Mouse (Mus musculus): ENCODE measurements around the gene Galnt17.
A peak's percentile ranks its signal among the peaks of the same experiment; 100 is the strongest.

Gene Galnt17

DNA sequence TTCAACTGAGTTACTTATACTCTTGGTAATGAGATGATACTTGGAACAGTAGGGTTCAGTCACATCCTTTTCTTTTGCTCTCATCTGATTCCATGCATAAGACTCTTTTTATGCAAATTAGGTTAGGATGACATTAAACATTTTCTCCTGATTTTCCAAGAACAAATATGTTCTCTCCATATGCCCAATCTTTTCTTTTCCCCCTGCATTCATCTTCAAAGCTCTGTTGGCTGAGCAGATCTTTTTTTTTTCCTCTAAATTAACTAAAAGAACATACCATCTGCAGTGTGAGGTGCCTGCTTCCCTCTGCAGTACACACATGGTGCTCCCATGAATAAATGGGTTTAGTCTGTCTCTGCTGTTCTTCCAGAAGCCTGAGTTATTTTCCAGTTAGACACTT is 173.5 kb downstream of the Galnt17 start:
- no peak for DNase-seq (ENCODE audit: low spot score in 2 of 2)

DNA sequence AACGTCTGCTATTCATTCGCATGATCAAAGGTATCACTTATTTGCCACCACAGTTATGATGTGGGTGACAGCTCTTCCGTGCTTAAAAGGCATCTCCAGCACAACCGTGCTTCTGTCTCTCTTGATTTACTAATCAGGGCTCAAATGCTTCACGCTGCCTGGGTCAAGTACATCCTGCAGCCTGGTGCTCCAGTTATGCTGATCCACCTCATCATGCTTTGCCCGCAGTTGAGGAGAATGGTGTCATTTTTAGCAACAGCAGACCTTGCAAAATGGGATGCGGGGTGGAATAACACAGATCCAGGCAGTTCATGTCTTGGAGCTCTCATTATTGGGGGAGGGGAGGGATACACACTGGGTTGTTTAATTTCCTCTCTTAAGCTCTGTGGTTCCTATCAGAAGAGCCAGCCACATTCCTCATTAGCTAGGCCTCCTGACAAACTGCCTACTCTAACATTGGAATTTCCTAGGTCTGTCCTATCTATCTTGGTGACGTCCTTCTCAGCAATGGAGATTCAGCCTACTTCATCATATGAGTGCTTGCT is 187.9 kb downstream of the Galnt17 start:
- peak in 1 of 2 experiments; percentile 7 for DNase-seq (ENCODE audit: low spot score in 2 of 2)

DNA sequence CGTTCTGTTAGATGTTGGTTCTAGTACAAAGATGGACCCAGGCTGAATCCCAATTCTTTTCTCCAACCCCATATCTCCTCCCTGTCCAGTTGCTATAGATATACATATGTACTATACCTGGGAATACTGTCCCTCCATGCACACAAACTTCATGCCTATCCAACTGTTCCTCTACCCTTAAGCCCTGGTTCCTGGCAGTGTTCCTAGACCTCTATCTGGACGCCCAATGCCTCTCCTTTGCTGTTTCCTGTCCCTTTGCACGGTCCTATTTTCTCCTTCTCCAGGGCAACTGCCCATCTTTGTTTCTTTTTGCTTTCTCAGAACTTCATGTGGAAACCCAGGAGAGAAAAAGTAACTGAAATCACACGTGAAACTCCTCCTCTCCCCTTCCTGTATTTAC is 188.4 kb downstream of the Galnt17 start:
- no peak for DNase-seq (ENCODE audit: low spot score in 2 of 2)

DNA sequence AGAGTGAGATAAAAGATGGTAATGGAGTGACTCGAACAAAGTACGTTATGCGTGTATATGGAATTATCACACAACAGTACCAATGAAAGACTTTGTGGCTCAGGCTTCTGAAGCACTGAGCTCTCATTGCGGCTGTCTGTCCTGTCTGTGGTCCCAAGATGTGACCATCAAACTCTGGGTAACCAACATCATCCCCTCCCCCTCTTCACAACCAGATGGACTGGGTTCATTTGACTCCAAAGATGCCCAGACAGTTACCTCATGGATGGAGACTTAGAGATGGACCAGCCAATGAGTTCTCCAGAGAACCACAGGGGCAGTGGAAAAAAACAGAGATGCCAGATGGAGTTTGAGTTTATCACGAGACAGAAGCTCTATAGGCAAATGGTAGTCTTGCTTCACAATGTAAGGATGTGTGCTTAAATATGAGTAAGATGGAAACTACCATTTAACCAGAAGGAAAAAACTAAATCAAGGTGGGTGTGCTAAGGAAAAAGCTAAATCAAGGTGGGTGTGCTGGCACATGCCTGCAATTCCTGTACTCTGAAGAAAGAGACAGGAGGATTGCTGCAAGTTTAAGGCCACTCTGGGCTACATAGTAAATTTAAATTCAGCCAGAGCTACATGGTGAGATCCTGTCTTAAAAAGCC is 190.8 kb downstream of the Galnt17 start:
- DNase-seq (ENCODE audit: low spot score in 2 of 2) = peak; percentile 8 to 14

DNA sequence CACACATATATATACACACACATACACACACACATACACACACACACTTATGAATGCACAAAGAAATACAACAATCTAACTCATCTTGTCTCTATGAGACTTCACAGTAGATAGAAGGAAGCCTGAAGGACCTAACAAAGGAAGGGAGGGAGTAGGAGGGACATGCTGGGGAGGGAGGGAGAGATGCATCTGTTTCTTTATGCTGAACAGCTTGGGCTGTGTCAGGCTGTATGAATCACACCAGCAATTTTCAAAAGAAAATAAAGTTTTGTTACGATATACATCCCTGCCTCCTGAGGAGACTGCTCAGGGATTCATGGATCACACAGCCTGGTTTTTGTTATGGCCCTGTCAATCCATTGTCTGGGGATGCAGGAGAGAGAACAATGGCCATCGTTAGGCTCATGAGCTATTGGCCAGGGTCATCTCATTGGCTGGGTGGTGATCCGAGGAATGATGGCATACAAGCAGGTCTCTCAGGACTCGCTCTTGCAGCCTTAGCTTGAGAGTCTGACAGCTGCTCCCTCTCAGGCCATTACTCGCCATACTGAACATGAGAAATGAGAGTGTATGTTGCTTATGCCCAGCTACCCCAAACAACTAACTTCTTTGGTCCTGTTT is 194.3 kb downstream of the Galnt17 start:
- peak; percentile 39 to 44 for DNase-seq (ENCODE audit: low spot score in 2 of 2)

DNA sequence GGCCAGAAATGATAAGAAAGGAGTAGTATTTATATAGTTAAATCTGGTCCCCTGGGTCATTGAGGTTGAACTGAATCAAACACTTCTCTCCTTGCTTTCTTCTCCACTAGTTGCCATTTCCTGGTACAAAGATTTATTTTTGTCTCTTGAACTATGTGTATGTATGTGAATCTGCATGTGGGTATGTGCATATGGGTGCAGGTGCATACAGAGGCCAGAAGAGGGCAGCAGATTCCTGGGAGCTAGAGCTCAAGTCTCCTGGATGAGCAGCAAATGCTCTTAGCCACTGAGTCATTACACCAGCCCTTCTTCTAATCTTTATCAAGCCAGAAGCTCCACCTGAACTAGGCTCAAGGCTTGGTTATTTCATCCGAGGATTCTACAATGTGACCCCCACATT is 201.1 kb downstream of the Galnt17 start:
- DNase-seq (ENCODE audit: low spot score in 2 of 2) = no peak

DNA sequence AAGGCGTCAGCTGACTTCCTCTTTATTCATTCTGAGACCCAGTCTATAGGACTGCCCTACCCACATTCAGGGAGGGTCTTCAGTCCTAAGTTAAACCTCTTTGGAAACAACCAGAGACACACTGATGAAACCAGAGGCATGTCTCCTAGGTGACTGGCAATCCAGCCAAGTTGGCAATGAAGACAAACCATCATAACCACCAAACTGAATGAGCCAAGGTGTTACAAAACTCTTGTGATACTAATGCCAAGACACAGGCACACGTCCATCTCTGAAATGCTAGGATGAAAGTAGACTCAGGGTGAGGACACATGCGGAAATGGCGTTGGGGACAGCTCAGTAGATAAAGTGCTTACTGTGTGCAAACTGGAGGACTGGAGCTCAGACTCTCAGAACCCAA is 211.5 kb downstream of the Galnt17 start:
- DNase-seq (ENCODE audit: low spot score in 2 of 2) = no peak

DNA sequence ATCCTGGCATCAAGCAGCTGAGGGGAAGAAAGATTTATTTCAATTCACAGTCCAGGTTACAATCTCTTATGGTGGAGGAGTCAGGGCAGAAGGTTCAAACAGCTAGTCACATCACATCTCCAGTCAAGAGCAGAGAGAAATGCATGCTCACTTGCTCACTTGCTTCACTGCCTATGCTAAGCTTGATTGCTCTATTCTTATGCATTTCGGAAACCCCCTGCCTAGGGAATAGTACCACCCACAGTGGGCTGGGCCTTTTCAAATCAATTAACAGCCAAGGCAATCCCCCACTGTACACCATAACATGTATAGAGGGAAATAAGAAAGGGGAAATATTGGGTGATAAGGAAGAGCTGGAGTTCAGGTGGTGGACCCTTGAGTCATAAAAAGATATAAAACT is 212.7 kb downstream of the Galnt17 start:
- DNase-seq (ENCODE audit: low spot score in 2 of 2) = no peak

DNA sequence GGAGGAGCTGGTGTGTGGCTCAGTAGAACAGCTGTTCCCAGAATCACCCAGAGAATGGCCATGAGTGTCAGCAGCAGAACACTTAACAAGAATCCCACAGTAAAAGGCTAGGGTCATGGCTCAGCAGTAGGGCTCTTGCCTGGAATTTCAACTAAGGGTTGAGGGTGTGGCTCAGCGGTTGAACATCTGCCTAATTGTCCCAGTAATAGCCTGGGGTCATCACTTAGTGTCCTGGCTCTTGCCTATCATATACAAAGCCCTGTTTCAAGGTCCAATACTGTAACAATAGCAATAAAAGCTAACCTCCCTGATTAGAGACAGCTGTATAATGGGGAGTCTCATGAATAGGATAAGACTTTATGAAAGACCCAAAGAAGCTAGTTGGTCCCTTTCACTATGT is 213.5 kb downstream of the Galnt17 start:
- no peak for DNase-seq (ENCODE audit: low spot score in 2 of 2)

DNA sequence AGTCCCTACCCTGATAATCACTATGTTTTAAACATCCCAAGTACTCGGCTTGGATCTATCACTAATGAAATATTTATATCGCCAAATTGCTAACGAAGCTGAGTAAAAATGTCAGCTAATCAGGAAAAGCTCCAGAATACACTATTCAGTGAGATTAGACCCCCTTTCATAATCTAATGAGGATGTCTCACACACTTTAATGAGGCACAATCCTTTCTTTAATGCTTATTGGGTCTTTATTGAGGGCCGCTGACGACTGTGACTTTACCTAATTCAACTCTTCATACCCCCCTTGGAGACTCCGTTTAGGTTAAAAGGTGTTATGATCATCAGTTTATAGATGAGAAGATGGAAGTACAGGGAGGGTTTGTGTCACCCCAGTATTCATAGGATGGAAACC is 214.2 kb downstream of the Galnt17 start:
- no peak for DNase-seq (ENCODE audit: low spot score in 2 of 2)

DNA sequence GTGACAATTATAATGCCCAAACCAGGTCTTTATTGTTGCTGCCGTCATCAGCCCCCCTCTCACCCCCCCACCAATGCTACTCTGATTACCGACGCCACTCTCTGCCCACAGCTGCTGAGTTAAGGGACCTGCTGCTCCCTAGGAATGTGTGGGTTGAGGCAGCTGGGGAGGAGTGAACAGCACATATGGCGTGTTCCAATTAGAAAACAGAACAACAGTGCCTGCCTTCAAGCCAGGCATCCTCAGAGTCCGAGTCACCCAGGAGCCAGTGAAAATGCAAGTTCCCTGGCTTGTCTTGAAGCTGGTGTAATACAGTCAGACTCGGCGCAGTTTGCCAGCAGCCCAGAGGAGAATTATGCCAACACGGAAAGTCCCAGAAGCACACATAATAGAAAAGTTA is 218.4 kb downstream of the Galnt17 start:
- DNase-seq (ENCODE audit: low spot score in 2 of 2) = peak; percentile 69 to 70

DNA sequence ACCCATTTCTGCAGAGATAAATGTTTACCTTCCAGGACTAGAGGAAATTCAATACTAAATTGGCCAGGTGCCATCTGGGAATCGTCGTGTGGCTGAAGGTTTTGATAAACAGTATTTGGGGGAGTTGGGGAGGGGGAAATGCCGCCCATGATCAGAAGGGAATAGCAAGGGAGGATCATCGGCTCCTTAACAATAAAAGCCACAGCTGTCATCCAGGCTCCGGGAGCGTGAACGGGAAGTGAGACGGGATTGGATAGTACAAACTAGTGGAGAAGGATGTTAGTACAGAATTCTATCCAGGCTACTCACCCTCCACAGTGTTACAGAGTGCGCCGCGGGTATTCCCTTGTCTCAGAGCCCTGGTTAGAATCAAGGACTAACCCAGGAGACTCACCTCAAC is 219.4 kb downstream of the Galnt17 start:
- no peak for DNase-seq (ENCODE audit: low spot score in 2 of 2)

DNA sequence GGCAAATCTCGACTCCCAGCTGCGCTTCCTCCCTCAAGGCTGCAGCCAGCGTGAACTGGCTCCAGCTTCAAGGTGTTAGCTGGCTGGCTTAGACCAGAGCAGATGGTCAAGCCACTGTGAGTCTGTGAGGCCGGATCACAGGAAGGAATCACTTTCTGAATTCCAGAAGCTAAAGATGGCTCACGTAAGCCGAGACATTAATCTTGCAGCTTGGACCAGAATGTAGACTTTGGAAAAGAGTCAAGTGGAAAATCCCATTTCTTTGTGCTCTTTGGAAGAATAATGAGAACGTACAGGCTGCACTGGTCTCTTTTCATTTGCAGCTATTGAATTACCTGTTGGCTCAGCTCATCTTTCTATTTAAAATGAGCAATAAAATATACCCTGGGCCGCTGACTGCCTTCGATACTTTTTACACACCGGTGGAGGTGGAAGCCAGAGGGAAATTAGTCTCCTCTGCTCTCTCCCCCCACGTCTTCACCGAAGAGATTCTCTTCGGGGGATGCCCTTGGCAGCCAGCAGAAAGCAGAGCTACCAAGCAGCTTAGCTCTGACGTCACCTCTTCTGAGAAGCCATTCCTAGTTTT is 225.1 kb downstream of the Galnt17 start:
- peak; percentile 18 to 32 for DNase-seq (ENCODE audit: low spot score in 2 of 2)

DNA sequence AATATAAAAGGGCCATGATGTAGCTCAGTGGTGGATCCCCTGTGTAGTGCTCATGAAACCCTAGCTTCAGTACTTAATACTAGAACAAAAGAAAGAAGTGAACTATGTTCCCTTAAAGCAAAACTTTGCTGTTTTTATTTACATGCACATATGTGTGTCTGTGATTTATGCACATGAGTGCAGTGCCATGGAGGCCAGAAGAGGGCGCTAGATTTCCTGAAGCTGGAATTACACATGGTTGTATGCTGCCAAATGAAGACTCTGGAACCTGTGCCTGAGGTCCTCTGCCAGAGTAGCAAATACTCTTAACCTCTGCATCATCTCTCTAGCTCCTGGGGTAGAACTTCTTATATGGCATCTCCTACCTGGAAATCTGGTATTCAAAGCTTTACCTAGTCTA is 230.6 kb downstream of the Galnt17 start:
- DNase-seq (ENCODE audit: low spot score in 2 of 2) = no peak

DNA sequence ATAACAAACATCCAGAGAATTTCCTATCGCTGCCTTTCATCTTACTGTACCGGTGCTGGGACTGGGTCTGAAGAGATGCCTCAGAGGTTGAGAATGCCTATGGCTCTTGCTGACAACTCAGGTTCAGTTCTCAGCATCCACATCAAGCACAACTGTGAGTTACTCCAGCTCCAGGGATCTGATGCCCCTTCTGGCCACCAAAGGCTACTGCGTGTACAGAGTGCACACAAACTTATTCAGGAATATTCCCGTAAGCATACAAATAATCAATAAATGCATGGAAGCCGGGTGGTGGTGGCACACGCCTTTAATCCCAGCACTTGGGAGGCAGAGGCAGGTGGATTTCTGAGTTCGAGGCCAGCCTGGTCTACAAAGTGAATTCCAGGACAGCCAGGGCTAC is 232.5 kb downstream of the Galnt17 start:
- no peak for DNase-seq (ENCODE audit: low spot score in 2 of 2)

DNA sequence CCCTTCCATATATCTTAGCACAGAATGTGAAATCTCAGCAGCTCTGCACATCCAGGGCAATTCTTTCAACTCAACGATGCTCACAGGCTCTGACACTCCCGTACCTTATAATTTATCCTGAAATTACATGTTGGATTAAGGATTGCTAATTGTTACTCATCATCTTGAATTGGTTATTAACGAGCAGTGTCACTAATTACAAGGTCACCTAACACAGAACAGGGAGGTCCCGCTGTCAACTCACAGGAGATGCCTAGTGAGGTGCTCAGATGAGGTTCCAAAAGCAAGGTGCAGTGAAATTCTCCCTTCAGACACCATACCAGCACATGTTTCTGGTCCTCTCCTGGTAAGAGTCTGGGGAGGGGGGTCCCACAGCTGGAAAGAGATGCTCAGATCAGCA is 234.0 kb downstream of the Galnt17 start:
- DNase-seq (ENCODE audit: low spot score in 2 of 2) = no peak

DNA sequence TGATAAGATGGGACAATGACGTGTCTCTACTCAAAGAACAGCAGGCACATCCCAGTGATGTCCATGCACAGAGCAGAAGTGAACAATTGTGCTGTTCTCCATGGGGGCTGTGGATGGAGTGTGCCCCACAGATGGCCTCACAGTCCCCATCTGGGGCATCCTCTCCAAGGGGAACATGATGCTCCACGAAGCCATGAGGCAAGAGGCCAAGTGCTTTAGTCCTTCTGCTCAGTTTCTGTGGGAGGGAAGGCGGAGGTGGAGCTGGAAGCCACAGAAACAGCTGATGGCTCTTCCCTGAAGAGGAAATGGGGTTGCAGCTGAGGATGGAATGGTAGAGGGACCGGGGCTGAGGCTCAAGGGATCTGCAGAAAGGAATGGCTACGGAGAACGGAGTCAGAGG is 243.1 kb downstream of the Galnt17 start:
- DNase-seq (ENCODE audit: low spot score in 2 of 2) = peak; percentile 20 to 42

DNA sequence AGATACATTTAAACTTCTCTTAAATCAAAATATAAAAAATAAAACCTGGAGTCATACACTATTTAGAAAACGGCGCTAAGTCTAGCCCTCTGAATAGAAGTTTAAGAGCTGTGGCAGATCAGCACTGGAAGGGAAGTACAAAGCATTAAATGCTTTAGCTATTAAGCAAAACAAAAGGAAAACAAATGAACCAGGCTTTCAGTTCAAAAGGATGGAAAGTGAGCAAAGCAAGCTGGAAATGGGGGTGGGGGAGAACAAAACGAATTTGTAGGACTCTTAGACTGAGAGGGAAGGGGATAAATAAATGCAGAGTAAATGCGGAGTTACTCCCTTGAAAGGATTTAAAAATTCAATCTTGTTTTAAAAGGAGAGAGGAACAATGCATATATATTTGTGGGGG is 259.8 kb downstream of the Galnt17 start:
- DNase-seq (ENCODE audit: low spot score in 2 of 2) = no peak

DNA sequence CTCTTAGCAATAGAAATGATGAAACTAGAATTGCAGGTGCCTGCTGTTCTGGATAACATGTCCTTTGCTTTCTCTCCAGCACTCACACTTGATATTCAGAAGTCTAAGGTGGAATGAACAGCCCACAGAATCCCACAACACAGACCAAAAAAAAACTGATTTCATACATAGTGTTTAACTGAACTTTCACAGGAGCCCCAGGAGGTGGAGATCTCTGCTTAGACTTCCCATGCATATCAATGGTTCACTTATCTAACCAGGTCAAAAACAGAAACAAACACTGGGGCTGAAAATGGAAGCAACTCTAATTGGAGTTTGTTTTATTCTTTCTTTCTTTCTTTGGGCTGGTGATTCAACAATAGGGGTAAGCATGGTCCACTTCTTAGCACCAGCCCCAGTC is 265.2 kb downstream of the Galnt17 start:
- no peak for DNase-seq (ENCODE audit: low spot score in 2 of 2)

DNA sequence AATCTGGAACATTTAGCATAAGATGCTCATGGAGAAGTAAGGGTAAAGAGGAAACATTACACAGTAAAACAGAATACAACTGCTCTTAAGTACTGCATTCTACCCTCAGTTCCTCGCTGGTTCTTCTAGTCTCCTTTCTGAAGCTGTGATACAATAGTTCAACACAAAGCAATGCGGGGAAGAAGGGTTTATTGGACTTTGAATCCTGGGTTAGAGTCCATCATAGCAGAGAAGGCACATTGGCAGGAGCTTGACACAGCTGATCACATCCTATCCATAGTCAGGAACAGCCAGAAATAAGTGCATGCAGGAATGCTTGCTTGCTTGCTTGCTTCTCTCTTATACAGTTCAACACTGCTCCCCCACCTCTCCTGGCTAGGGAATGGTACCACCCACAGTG is 267.9 kb downstream of the Galnt17 start:
- no peak for DNase-seq (ENCODE audit: low spot score in 2 of 2)

DNA sequence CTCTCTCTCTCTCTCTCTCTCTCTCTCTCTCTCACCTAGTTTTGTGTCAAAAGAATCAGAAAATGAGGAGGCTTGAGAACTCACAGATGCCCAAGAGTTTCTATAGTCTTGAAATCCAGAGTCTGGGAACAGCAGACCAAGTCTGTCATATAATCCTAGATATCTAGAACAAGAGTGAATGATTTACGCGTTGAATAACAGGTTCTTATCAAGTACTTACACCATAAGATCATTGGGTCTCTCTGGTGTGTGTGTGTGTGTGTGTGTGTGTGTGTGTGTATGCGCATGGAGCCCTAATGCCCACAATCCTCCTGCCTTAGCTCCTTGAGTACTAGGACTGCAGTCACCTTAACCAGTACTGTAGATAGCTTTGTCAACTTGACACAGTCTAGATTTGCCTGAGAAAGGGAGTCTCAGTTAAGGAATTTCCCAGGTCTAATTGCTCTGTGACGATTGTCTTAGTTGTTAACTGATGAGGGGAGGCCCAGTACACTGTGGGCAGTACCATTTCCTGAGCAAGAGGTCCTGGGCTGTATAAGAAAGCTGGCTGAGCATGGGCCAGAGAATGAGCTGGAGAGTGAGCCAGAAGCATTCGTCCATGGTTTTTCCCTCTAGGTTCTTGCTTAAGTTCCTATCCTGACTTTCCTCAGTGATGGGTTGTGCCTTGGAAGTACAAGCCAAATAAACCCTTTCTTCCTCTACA is 268.5 kb downstream of the Galnt17 start:
- no peak for DNase-seq (ENCODE audit: low spot score in 2 of 2)

DNA sequence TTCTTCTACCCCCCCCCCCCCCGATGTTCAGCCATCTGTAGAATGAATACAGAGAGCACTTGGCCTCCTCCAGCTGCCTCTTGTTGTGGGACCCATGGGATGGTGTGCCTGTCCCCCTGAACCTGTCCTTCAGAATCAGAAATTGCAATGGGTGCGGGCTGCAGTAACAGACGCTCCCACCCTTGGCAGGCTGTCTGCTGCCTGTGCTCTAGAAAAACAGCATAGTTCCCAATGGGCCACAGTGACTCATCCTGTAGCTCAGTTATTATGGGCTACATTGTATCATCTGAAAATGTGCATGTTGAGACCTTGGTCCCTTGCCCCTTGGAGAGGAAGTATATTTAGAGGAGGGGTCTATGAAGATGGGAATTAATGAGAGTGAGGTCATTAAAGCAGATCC is 283.8 kb downstream of the Galnt17 start:
- DNase-seq (ENCODE audit: low spot score in 2 of 2) = peak; percentile 18 to 20

Data from right cerebral cortex, adult 2 months (tissue).